Mouse (Mus musculus): ENCODE measurements around the gene Mcm10. TPM values are rescaled to one million over a fixed set of nuclear protein-coding genes. Genes with fewer than 3 reads are reported as not detected.

Mcm10 gene
- polyA plus RNA-seq, 2 experiments: 32.3 to 35.2 TPM

GRCm38 (mm10) chr2:4975807-4976206, 36.8 kb downstream of the Mcm10 start, which contains the start of gene Ucma:
Gene Ucma, plus strand, starts transcription at chr2:4976122.
- DNase-seq (ENCODE audit: low read depth in 3 of 3, low spot score in 3 of 3) (no peak), ATAC-seq (ENCODE audit: insufficient read depth) (no peak)
- no peaks in the 10 kb centered on the region for H3K27me3 ChIP-seq (ENCODE audit: control insufficient read depth, insufficient read depth, low read length)
- whole genome bisulfite sequencing (ENCODE audit: insufficient replicate concordance): 45% methylated on average over 5 of the region's 5 CpGs
- TF ChIP-seq CTCF (IDR thresholded peaks at IDR 0.05; ENCODE audit: low read depth) (no peak), EP300 (IDR thresholded peaks at IDR 0.05; ENCODE audit: low read depth) (no peak)
- no peaks in the 10 kb centered on the region for H3K4me1 ChIP-seq (replicated peaks; ENCODE audit: control insufficient read depth in 2 of 2, insufficient read depth in 2 of 2, low read length in 1 of 2)
- no peaks in the 10 kb centered on the region for H3K36me3 ChIP-seq (replicated peaks; ENCODE audit: control insufficient read depth, insufficient read depth, low read depth)
- no peak within 1 kb of the TSS for H3K4me2 ChIP-seq (ENCODE audit: low read depth)
- no peaks in the 10 kb centered on the region for H3K9me3 ChIP-seq (ENCODE audit: control insufficient read depth, low read length)
- H3K9ac ChIP-seq (replicated peaks): no peak within 1 kb of the TSS
- no peak within 1 kb of the TSS for H3K4me3 ChIP-seq (ENCODE audit: insufficient read depth in 1 of 2, low read depth in 2 of 2, low read length in 2 of 2)
- no peak within 1 kb of the TSS for H3K27ac ChIP-seq

- H3K9ac ChIP-seq (replicated peaks): no peak overlapping the region
- H3K36me3 ChIP-seq (replicated peaks; ENCODE audit: control insufficient read depth, insufficient read depth, low read depth): no peaks in the 10 kb centered on the region
- H3K9me3 ChIP-seq (ENCODE audit: control insufficient read depth, low read length): no peaks in the 10 kb centered on the region
- no peak overlapping the region for H3K4me3 ChIP-seq (ENCODE audit: insufficient read depth in 1 of 2, low read depth in 2 of 2, low read length in 2 of 2)
- TF ChIP-seq CTCF (IDR thresholded peaks at IDR 0.05; ENCODE audit: low read depth): no peak
- no peak for TF ChIP-seq EP300 (IDR thresholded peaks at IDR 0.05; ENCODE audit: low read depth)
- 63% methylated on average over 1 of the region's 2 CpGs for WGBS (ENCODE audit: insufficient replicate concordance)
- H3K27ac ChIP-seq: no peak overlapping the region
- no peak overlapping the region for H3K4me2 ChIP-seq (ENCODE audit: low read depth)
- H3K4me1 ChIP-seq (replicated peaks; ENCODE audit: control insufficient read depth in 2 of 2, insufficient read depth in 2 of 2, low read length in 1 of 2): no peaks in the 10 kb centered on the region
- no peak for ATAC-seq (ENCODE audit: insufficient read depth)
- DNase-seq (ENCODE audit: low read depth in 3 of 3, low spot score in 3 of 3): no peak
- no peaks in the 10 kb centered on the region for H3K27me3 ChIP-seq (ENCODE audit: control insufficient read depth, insufficient read depth, low read length)
Measured at GRCm38 (mm10) chr2:4969083-4969482, 43.5 kb downstream of the Mcm10 start.

- Histone ChIP-seq H3K27me3 (ENCODE audit: control insufficient read depth, insufficient read depth, low read length) (no peaks in the 10 kb centered on the region), H3K36me3 (replicated peaks; ENCODE audit: control insufficient read depth, insufficient read depth, low read depth) (no peaks in the 10 kb centered on the region), H3K4me3 (ENCODE audit: insufficient read depth in 1 of 2, low read depth in 2 of 2, low read length in 2 of 2) (no peak overlapping the region), H3K9ac (replicated peaks) (no peak overlapping the region), H3K9me3 (ENCODE audit: control insufficient read depth, low read length) (no peaks in the 10 kb centered on the region), H3K4me1 (replicated peaks; ENCODE audit: control insufficient read depth in 2 of 2, insufficient read depth in 2 of 2, low read length in 1 of 2) (no peaks in the 10 kb centered on the region), H3K4me2 (ENCODE audit: low read depth) (no peak overlapping the region), H3K27ac (no peak overlapping the region)
- WGBS (ENCODE audit: insufficient replicate concordance): 68% methylated on average over 2 of the region's 2 CpGs
- TF ChIP-seq EP300 (IDR thresholded peaks at IDR 0.05; ENCODE audit: low read depth) (no peak), CTCF (IDR thresholded peaks at IDR 0.05; ENCODE audit: low read depth) (no peak)
- no peak for ATAC-seq (ENCODE audit: insufficient read depth)
- no peak for DNase-seq (ENCODE audit: low read depth in 3 of 3, low spot score in 3 of 3)
Measured at GRCm38 (mm10) chr2:4967806-4968205, 44.8 kb downstream of the Mcm10 start.

GRCm38 (mm10) chr2:4958039-4958438, 54.6 kb downstream of the Mcm10 start:
- Histone ChIP-seq H3K9me3 (ENCODE audit: control insufficient read depth, low read length) (no peaks in the 10 kb centered on the region), H3K4me1 (replicated peaks; ENCODE audit: control insufficient read depth in 2 of 2, insufficient read depth in 2 of 2, low read length in 1 of 2) (no peaks in the 10 kb centered on the region), H3K27me3 (ENCODE audit: control insufficient read depth, insufficient read depth, low read length) (no peaks in the 10 kb centered on the region), H3K4me3 (ENCODE audit: insufficient read depth in 1 of 2, low read depth in 2 of 2, low read length in 2 of 2) (no peak overlapping the region), H3K4me2 (ENCODE audit: low read depth) (no peak overlapping the region), H3K27ac (no peak overlapping the region), H3K9ac (replicated peaks) (no peak overlapping the region), H3K36me3 (replicated peaks; ENCODE audit: control insufficient read depth, insufficient read depth, low read depth) (no peaks in the 10 kb centered on the region)
- 71% methylated on average over 12 of the region's 12 CpGs for WGBS (ENCODE audit: insufficient replicate concordance)
- ATAC-seq (ENCODE audit: insufficient read depth): no peak
- TF ChIP-seq EP300 (IDR thresholded peaks at IDR 0.05; ENCODE audit: low read depth): no peak
- no peak for TF ChIP-seq CTCF (IDR thresholded peaks at IDR 0.05; ENCODE audit: low read depth)
- DNase-seq (ENCODE audit: low read depth in 3 of 3, low spot score in 3 of 3): no peak

- Histone ChIP-seq H3K9ac (replicated peaks) (no peak overlapping the region), H3K4me3 (ENCODE audit: insufficient read depth in 1 of 2, low read depth in 2 of 2, low read length in 2 of 2) (no peak overlapping the region), H3K27me3 (ENCODE audit: control insufficient read depth, insufficient read depth, low read length) (no peaks in the 10 kb centered on the region), H3K4me2 (ENCODE audit: low read depth) (no peak overlapping the region), H3K36me3 (replicated peaks; ENCODE audit: control insufficient read depth, insufficient read depth, low read depth) (no peaks in the 10 kb centered on the region), H3K27ac (no peak overlapping the region), H3K4me1 (replicated peaks; ENCODE audit: control insufficient read depth in 2 of 2, insufficient read depth in 2 of 2, low read length in 1 of 2) (no peaks in the 10 kb centered on the region), H3K9me3 (ENCODE audit: control insufficient read depth, low read length) (no peaks in the 10 kb centered on the region)
- WGBS (ENCODE audit: insufficient replicate concordance): 67% methylated on average over 6 of the region's 6 CpGs
- ATAC-seq (ENCODE audit: insufficient read depth): no peak
- DNase-seq (ENCODE audit: low read depth in 3 of 3, low spot score in 3 of 3): no peak
- TF ChIP-seq EP300 (IDR thresholded peaks at IDR 0.05; ENCODE audit: low read depth): no peak
- no peak for TF ChIP-seq CTCF (IDR thresholded peaks at IDR 0.05; ENCODE audit: low read depth)
Measured at GRCm38 (mm10) chr2:4954216-4954760, 58.3 kb downstream of the Mcm10 start.
